Mouse (Mus musculus) intestine, embryonic 16.5 days (tissue): ENCODE results near the gene Katnb1. TPM values are rescaled to one million over a fixed set of nuclear protein-coding genes. Genes with fewer than 3 reads are reported as not detected.

Experiments used
- polyA plus RNA-seq: library from polyadenylated mRNA; unstranded; fragments of >200 nt; fragmentation: Nextera tagmentation; extraction: Ambion mirVana; gene quantifications from 2 replicates; pipeline ENCODE4 v1.2.1, GENCODE M21; 2015

The Katnb1 gene
- polyA plus RNA-seq, 1 experiment from 2014 or later, result 16.7 TPM

Other genes starting within 250 kb of the Katnb1 start
- 142 and 145 TPM in 2 replicates for gene Coq9, start 242.9 kb upstream of the Katnb1 start, polyA plus RNA-seq
- gene Ciapin1, start 242.8 kb upstream of the Katnb1 start, polyA plus RNA-seq, result 79.1 and 90.1 TPM in 2 replicates
- gene Polr2c, start 223.7 kb upstream of the Katnb1 start, polyA plus RNA-seq, result 117 and 133 TPM in 2 replicates
- gene Dok4, start 204.9 kb upstream of the Katnb1 start, polyA plus RNA-seq, result 49.6 and 51.5 TPM in 2 replicates
- gene Ccdc102a, start 163.1 kb upstream of the Katnb1 start, polyA plus RNA-seq, result 10.9 and 11.5 TPM in 2 replicates
- 1.6 and 2.8 TPM in 2 replicates for gene Adgrg5, start 157.5 kb upstream of the Katnb1 start, polyA plus RNA-seq
- 24.4 and 26.8 TPM in 2 replicates for gene Adgrg1, start 106.4 kb upstream of the Katnb1 start, polyA plus RNA-seq
- gene Adgrg3, start 63.5 kb upstream of the Katnb1 start, polyA plus RNA-seq, result 3.0 and 3.6 TPM in 2 replicates
- gene Drc7, start 26.1 kb upstream of the Katnb1 start, polyA plus RNA-seq, result 0.07 TPM in 1 of 2 replicates, not detected in the other
- gene Kifc3, start 121.6 kb downstream of the Katnb1 start, polyA plus RNA-seq, result 23.4 and 30.9 TPM in 2 replicates
- 0.49 and 0.65 TPM in 2 replicates for gene Cngb1, start 225.4 kb downstream of the Katnb1 start, polyA plus RNA-seq
- not detected in 2 replicates for gene Tepp, start 229.4 kb downstream of the Katnb1 start, polyA plus RNA-seq